Mouse (Mus musculus): ENCODE data around the gene Gjb2.
A peak's percentile ranks its signal among the peaks of the same experiment; 100 is the strongest.

Gjb2 gene

DNA sequence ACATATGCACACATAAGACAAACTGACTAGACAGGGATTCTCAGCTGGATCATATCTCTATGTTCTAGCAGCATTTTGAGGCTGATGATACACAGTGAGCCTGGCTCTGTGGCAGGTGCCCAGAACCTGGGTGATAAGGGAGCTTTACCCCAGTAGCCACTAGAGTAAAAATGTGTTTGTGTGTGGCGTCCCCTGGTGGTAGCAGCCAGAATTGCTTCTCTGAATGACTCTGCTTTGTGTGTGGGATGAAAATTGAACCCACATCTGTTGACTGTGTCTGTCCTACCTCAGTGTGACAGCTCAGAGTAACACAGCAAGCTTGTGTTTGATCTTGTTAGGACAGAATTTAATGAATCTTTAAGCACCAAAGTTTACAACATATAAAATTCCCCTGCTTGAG lies 44.5 kb downstream of the Gjb2 start:
- DNase-seq = peak; percentile 65

DNA sequence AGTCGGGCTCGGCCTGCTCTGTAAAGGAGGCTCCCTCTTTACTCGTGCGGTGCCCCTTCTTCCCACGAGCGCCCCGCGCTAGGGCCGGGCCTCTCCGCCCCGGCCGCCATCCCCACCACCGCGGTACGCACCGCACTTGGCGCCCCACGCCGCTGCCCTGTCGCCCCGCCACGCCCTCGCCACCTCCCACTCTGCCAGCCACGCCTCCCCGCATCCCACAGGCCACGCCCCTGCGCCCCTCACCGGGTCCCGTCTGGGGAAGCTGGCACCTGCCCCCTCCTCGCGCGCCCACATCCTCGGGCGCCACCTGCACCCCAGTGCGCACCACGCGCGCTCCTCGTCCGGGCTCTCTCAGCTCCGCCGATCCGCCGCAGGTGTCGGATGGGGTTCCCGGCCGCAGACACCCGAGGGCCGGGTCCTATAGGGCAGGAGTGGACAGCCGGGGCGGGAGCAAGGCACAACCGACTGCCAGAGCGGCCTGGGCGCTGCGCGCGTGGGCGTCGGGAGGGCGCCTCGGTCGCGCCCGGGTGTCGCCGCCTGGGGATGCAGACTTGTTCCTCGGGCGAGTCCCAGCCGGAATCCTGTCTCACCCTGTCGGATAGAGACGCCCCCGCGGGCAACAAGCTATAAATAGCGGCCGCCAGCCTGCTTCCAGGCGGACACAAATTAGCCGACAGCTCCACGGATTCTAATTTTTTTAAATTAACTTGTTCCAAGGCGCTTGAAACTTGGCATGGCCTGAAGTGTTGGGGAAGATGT lies 46.8 kb downstream of the Gjb2 start, which contains the start of gene Gja3:
Gene Gja3, minus strand, starts transcription at position 538 of the 759 bp plus-strand sequence.
- DNase-seq = peak; percentile 13

DNA sequence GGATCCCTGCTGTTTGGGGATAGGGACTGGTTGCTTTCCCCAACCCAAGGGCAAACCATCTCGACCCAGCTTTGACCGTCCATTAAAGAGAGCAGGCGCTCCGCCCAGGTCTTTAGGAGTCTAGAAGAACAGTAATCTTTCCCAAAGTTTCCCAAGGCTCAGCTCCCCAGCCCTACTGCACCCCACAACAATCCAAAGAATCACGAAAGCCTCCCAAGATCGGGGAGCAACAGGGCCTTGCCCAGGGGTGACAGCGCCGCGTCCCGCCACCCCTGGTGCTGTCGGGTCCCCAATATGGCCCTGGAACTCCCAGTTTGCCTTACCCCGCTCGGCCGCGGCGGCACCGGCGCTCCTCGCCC lies 47.3 kb downstream of the Gjb2 start:
- no peak for DNase-seq

DNA sequence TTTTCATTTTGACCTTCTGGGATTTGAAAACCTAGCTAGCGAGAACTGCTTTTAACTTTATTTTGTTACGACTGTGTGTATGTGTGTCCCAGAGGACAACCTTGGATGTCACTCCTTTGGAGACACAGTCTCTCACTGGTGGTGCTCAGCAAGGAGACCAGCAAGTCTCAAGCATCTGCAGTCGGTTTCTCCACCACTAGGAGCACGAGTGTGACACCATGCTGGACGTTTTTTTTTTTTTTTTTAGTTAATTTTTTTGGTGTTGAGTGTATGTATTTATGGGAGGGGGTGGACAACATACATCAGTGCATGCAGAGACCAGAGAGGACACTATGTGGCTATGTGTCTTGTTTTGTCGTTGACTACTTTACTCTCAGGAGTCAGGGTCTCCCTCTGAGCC lies 51.8 kb downstream of the Gjb2 start:
- DNase-seq = no peak

Data from lung, postnatal 14 days (tissue).